Mouse (Mus musculus): ENCODE measurements around the gene Lemd2.

The Lemd2 gene

GRCm38 (mm10) chr17:27187059-27187458, 17.2 kb downstream of the Lemd2 start:
- no peak for DNase-seq (ENCODE audit: low spot score)

- no peak for DNase-seq (ENCODE audit: low spot score)
These were observed 18.2 kb downstream of the Lemd2 start for GRCm38 (mm10) chr17:27186068-27186467.

GRCm38 (mm10) chr17:27183667-27184292, 20.5 kb downstream of the Lemd2 start:
- no peak for DNase-seq (ENCODE audit: low spot score)

GRCm38 (mm10) chr17:27182401-27182800, 21.9 kb downstream of the Lemd2 start:
- DNase-seq (ENCODE audit: low spot score): no peak

- peak; percentile 33 for DNase-seq (ENCODE audit: low spot score)
These were observed 22.6 kb downstream of the Lemd2 start for GRCm38 (mm10) chr17:27181666-27182065.

- no peak for DNase-seq (ENCODE audit: low spot score)
These were observed 24.5 kb downstream of the Lemd2 start for GRCm38 (mm10) chr17:27179681-27180280.

- DNase-seq (ENCODE audit: low spot score): no peak
These were observed 25.7 kb downstream of the Lemd2 start for GRCm38 (mm10) chr17:27178427-27179177.

- no peak for DNase-seq (ENCODE audit: low spot score)
These were observed 26.2 kb downstream of the Lemd2 start for GRCm38 (mm10) chr17:27178019-27178418.

- DNase-seq (ENCODE audit: low spot score): no peak
These were observed 27.5 kb downstream of the Lemd2 start for GRCm38 (mm10) chr17:27176754-27177153.

- DNase-seq (ENCODE audit: low spot score): no peak
These were observed 28.0 kb downstream of the Lemd2 start for GRCm38 (mm10) chr17:27176287-27176686.

- DNase-seq (ENCODE audit: low spot score): no peak
These were observed 28.9 kb downstream of the Lemd2 start for GRCm38 (mm10) chr17:27175196-27175874.

- DNase-seq (ENCODE audit: low spot score): no peak
These were observed 30.6 kb downstream of the Lemd2 start for GRCm38 (mm10) chr17:27173715-27174114.

GRCm38 (mm10) chr17:27172459-27172858, 31.8 kb downstream of the Lemd2 start:
- no peak for DNase-seq (ENCODE audit: low spot score)

GRCm38 (mm10) chr17:27171121-27171520, 33.1 kb downstream of the Lemd2 start:
- no peak for DNase-seq (ENCODE audit: low spot score)

- DNase-seq (ENCODE audit: low spot score): peak; percentile 17
These were observed 34.1 kb downstream of the Lemd2 start for GRCm38 (mm10) chr17:27169952-27170695.

GRCm38 (mm10) chr17:27168569-27168968, 35.7 kb downstream of the Lemd2 start:
- DNase-seq (ENCODE audit: low spot score): no peak

- peak; percentile 17 for DNase-seq (ENCODE audit: low spot score)
These were observed 36.7 kb downstream of the Lemd2 start, which contains the start of gene Ip6k3 for GRCm38 (mm10) chr17:27167545-27167944. TSS of gene Ip6k3 (minus strand) at chr17:27167795.

GRCm38 (mm10) chr17:27166901-27167300, 37.4 kb downstream of the Lemd2 start:
- no peak for DNase-seq (ENCODE audit: low spot score)

GRCm38 (mm10) chr17:27165054-27165773, 39.1 kb downstream of the Lemd2 start:
- no peak for DNase-seq (ENCODE audit: low spot score)

GRCm38 (mm10) chr17:27160905-27161304, 43.4 kb downstream of the Lemd2 start:
- peak; percentile 65 for DNase-seq (ENCODE audit: low spot score)

GRCm38 (mm10) chr17:27159169-27159568, 45.1 kb downstream of the Lemd2 start:
- DNase-seq (ENCODE audit: low spot score): no peak

Measured in lung, postnatal 25 days (tissue).